Mouse (Mus musculus) c-Kit-positive CD71-positive TER-119-negative erythroid progenitor cells, embryonic 14.5 days (primary cell): ENCODE measurements around the gene Dlx6.

Source experiments
- DNase-seq: peaks from one replicate; pipeline ENCODE4 v3.0.0-alpha.2; 2013; ENCODE audit warnings: low read depth

Dlx6 gene

GRCm38 (mm10) chr6:6877346-6877910 lies 14.3 kb downstream of the Dlx6 start:
- no peak for DNase-seq

DNA sequence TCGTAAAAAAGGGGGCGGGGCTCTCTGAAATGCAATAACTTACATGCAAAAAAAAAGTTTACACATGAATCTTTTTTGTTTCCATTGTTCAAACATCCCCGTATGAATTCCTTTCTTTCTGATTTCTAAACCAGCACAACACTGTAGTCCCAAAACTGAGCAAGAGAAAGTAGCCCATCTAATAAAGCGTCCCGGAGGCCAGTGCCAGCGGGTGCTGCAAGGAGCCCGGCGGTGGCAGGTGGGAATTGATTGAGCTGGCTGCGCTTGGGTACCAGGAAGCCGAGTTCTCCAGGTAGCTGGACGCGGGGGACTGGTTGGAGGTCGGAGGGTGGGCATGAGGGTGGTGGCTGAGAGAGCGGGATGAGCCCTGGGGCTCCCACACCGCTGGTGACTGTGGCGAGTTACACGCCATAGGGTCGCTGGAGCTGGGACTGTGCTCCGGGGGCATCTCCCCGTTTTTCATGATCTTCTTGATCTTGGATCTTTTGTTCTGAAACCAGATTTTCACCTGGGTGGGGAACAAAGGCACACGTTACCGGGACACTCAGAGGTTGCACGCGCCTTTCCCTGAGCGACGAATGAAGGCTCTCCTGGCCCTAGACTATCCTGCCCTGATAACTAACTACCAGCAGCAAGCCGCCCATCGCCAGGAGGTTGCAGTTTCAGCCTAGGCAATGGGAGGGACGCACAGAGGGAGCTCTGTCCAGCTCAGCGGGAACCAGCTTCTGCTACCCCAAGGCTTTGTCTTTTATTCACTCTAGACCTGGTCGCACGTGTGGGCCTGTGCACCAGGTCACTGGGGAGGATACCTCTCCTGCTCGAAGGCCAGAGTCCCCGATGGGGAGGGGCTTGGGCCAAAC lies 15.1 kb downstream of the Dlx6 start:
- no peak for DNase-seq

DNA sequence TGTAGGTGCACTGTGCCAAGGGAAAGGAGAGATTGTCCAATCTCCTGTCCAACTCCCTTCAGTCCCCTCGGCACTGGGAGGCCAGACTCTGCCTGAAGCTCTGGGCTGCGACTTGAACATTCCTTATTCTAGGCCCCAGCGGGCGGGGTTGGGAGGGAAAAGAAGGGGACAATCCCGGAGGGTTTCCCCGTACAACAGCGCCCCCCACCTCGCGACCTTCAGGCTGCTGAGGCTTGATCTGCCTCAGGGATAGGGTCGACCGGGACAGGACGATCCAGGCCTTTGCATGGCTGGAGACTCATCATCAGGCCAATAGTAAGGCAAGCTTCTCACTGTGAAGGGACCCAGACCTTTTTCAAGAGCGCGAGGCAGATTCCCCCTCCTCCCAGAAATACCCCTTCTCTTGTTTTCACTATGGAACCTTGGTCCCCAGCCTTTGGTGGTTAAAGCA lies 15.7 kb downstream of the Dlx6 start:
- no peak for DNase-seq

GRCm38 (mm10) chr6:6879371-6880325 lies 16.5 kb downstream of the Dlx6 start:
- DNase-seq = no peak

- DNase-seq = no peak
These were observed 17.4 kb downstream of the Dlx6 start for GRCm38 (mm10) chr6:6880361-6881114.

- no peak for DNase-seq
These were observed 18.0 kb downstream of the Dlx6 start for GRCm38 (mm10) chr6:6881115-6881637.

DNA sequence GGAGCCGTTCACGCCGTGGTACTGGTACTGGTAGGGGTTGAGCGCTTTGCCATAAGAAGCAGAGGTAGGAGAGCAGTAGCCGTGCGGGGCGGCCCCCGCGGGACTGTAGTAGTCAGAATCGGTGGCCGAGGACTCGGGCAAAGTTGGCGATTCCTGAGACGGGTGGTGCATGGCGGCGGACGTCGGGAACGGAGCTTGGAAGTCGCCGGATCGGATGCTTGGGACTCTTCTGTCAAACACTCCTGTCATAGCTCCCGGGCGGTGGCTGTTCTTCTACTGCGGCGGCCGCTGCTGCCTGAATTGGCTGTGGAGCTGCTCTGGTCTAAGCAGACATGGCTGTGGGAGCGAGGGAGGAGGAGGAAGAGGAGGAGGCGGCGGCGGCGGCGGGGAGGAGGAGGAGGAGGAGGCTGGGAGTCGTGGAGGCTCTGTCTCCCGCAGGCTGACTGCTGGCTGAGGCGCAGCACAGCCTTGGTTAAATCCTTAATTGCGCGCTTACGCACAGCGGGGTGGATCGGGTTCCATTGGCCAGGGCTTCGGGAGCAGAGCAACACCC lies 18.6 kb downstream of the Dlx6 start, which contains the start of gene Dlx5:
Gene Dlx5 (minus strand): TSS at position 448 of the 553 bp plus-strand sequence.
- no peak for DNase-seq

DNA sequence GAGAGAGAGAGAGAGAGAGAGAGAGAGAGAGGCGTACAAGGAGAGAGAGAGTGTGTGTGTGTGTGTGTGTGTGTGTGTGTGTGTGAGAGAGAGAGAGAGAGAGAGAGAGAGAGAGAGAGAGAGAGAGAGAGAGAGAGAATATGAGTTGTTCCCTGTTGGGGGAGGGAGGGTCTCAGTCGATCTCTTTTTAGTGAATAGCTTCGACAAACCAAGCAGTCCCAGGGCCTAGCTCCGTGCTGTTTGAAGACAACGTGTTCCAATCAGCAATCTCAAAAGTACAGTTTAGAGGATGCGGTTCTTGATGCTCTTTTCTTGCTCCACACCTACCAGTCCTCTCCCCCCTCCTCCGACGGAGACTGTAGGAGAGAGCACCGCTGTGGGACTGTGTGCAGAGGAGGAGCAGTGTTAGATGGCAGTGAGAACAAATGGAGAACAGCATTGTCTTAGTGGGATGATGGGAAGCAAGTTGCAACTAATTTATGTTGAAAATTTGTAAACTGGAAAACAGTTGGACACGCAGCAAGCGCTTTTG lies 19.2 kb downstream of the Dlx6 start:
- no peak for DNase-seq

DNA sequence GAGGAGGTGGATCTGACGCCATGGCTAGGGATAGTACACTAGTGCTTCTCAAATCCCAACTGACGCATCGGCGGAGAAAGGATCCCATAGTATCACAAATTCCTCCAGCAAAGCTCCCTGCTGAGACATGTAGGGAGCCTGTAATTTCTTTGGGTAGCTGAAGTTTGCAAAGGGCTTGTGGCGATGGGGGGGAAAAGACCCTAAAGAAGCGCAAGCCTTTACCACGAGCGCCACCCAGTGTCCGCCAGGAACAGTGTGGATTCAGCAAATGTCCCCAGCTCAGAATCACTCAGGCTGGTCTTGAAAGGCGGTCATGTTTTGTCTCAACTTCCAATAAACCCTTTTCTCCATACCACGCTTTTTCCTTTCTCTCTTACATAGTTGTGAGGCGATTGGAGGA lies 21.8 kb downstream of the Dlx6 start:
- DNase-seq = no peak

GRCm38 (mm10) chr6:6886225-6886624 lies 23.1 kb downstream of the Dlx6 start:
- no peak for DNase-seq

- no peak for DNase-seq
These were observed 26.9 kb downstream of the Dlx6 start for GRCm38 (mm10) chr6:6890047-6890446.

DNA sequence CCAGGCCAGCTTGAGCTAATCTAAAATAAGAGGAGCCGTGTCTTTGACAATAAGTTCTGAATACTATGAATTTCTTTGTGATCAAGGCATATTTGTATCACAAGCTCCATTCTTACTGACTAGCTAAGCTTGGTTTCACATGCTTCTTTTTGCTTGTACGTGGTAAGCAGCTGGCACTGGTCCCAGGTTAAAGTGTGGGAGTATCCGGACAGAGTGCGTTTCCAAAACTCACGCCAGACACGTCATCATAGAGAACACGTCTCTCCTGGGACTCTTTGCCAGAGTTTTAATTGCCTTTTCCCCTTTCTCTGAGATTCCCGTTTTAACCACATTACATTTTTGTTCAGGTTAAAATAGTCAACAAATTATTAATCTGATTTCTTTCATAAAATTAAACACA lies 46.5 kb downstream of the Dlx6 start:
- DNase-seq = no peak

DNA sequence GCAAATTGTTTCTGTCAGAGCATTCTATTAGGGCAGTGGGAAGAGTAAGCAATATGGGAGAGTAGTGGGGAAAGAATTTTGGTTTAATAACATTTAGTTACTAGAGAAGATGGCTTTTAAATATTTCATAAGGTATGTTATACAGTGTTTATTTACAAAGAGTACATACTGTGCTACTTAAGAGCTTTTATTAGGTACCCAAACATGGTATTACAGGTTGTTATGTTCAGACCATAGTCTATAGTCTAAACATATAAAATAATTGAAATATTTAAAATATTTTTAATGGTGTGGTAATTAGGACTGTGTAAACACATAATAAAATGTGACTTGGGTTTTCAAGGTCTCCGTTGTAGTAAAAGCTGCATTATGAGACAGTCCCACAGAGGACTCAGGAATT lies 51.2 kb downstream of the Dlx6 start:
- DNase-seq = no peak

GRCm38 (mm10) chr6:6914849-6915525 lies 51.9 kb downstream of the Dlx6 start:
- DNase-seq = peak; percentile 5

- DNase-seq = no peak
These were observed 52.4 kb downstream of the Dlx6 start for GRCm38 (mm10) chr6:6915526-6915915.

- DNase-seq = no peak
These were observed 54.2 kb downstream of the Dlx6 start for GRCm38 (mm10) chr6:6917334-6917733.
